Mouse (Mus musculus): ENCODE measurements around the gene Adamts18.

- TF ChIP-seq MAFK (IDR thresholded peaks at IDR 0.05; ENCODE audit: insufficient read depth, low read depth, low read length) (no peak), HCFC1 (IDR thresholded peaks at IDR 0.05; ENCODE audit: borderline replicate concordance, insufficient read depth, low read length) (no peak)
Observed at GRCm38 (mm10) chr8:113765121-113765520, 83.4 kb downstream of the Adamts18 start.
